Mouse (Mus musculus): Measurements from ENCODE around the gene Ankrd55. TPM values are rescaled to one million over a fixed set of nuclear protein-coding genes. Genes with fewer than 3 reads are reported as not detected.

The Ankrd55 gene
- polyA plus RNA-seq, 1 experiment from 2014 or later = 0.21 TPM

GRCm38 (mm10) chr13:112408701-112409100, 120.5 kb downstream of the Ankrd55 start:
- Histone ChIP-seq H3K4me2 (ENCODE audit: low read depth, low read length) (no peak overlapping the region), H3K9me3 (ENCODE audit: control insufficient read depth, low read length) (no peaks in the 10 kb centered on the region), H3K27me3 (replicated peaks; ENCODE audit: control insufficient read depth, insufficient read depth, low read length) (no peaks in the 10 kb centered on the region), H3K36me3 (ENCODE audit: control insufficient read depth, insufficient read depth, low read length) (no peaks in the 10 kb centered on the region), H3K4me3 (ENCODE audit: low read length) (no peak overlapping the region), H3K9ac (ENCODE audit: low read depth, low read length) (no peak overlapping the region), H3K27ac (ENCODE audit: low read length) (no peak overlapping the region), H3K4me1 (ENCODE audit: control insufficient read depth, insufficient read depth, low read length) (no peaks in the 10 kb centered on the region)
- no peak for ATAC-seq
- WGBS = 81% methylated on average over 4 of the region's 4 CpGs

- ATAC-seq = no peak
- no peaks in the 10 kb centered on the region for H3K4me1 ChIP-seq (ENCODE audit: control insufficient read depth, insufficient read depth, low read length)
- H3K4me2 ChIP-seq (ENCODE audit: low read depth, low read length) = no peak overlapping the region
- H3K27me3 ChIP-seq (replicated peaks; ENCODE audit: control insufficient read depth, insufficient read depth, low read length) = no peaks in the 10 kb centered on the region
- H3K36me3 ChIP-seq (ENCODE audit: control insufficient read depth, insufficient read depth, low read length) = no peaks in the 10 kb centered on the region
- no peak overlapping the region for H3K9ac ChIP-seq (ENCODE audit: low read depth, low read length)
- no peaks in the 10 kb centered on the region for H3K9me3 ChIP-seq (ENCODE audit: control insufficient read depth, low read length)
- H3K27ac ChIP-seq (ENCODE audit: low read length) = no peak overlapping the region
- no peak overlapping the region for H3K4me3 ChIP-seq (ENCODE audit: low read length)
- 72% methylated on average over 2 of the region's 2 CpGs for whole genome bisulfite sequencing
These were observed 121.1 kb downstream of the Ankrd55 start for GRCm38 (mm10) chr13:112409331-112409730.

- Histone ChIP-seq H3K27ac (ENCODE audit: low read length) (no peak overlapping the region), H3K27me3 (replicated peaks; ENCODE audit: control insufficient read depth, insufficient read depth, low read length) (no peaks in the 10 kb centered on the region), H3K9ac (ENCODE audit: low read depth, low read length) (no peak overlapping the region), H3K4me3 (ENCODE audit: low read length) (no peak overlapping the region), H3K4me1 (ENCODE audit: control insufficient read depth, insufficient read depth, low read length) (no peaks in the 10 kb centered on the region), H3K36me3 (ENCODE audit: control insufficient read depth, insufficient read depth, low read length) (no peaks in the 10 kb centered on the region), H3K4me2 (ENCODE audit: low read depth, low read length) (no peak overlapping the region), H3K9me3 (ENCODE audit: control insufficient read depth, low read length) (no peaks in the 10 kb centered on the region)
- 80% methylated on average over 1 of the region's 1 CpGs for WGBS
- no peak for ATAC-seq
These were observed 121.6 kb downstream of the Ankrd55 start for GRCm38 (mm10) chr13:112409851-112410250.

DNA sequence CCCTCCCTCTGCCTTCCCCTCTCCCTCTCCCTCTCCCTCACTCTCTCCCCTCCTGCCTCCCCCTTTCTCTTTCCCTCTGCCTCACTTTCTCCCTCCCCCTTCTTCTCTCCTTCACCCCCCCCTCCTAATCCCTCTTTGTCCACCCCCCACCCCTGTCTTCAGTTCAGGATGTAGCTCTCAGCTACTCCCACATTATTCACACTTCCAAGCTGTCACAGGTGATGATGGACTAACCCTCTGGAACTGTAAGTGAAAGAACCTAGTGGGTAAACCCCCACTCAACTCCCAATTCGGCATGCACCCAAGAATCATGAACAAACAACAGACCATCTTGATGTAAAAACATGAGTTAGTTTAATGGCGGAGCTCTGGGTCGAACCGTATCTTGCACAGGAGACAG, 122.2 kb downstream of the Ankrd55 start:
- no peaks in the 10 kb centered on the region for H3K27me3 ChIP-seq (replicated peaks; ENCODE audit: control insufficient read depth, insufficient read depth, low read length)
- ATAC-seq = no peak
- H3K27ac ChIP-seq (ENCODE audit: low read length) = no peak overlapping the region
- H3K4me3 ChIP-seq (ENCODE audit: low read length) = no peak overlapping the region
- H3K4me1 ChIP-seq (ENCODE audit: control insufficient read depth, insufficient read depth, low read length) = no peaks in the 10 kb centered on the region
- 0 out of 2 replicates have a peak, but pooled peaks cover 2% of the 10 kb centered on the region for H3K9me3 ChIP-seq (ENCODE audit: control insufficient read depth, low read length)
- H3K36me3 ChIP-seq (ENCODE audit: control insufficient read depth, insufficient read depth, low read length) = no peaks in the 10 kb centered on the region
- no peak overlapping the region for H3K9ac ChIP-seq (ENCODE audit: low read depth, low read length)
- H3K4me2 ChIP-seq (ENCODE audit: low read depth, low read length) = no peak overlapping the region
- WGBS = 86% methylated on average over 4 of the region's 4 CpGs

DNA sequence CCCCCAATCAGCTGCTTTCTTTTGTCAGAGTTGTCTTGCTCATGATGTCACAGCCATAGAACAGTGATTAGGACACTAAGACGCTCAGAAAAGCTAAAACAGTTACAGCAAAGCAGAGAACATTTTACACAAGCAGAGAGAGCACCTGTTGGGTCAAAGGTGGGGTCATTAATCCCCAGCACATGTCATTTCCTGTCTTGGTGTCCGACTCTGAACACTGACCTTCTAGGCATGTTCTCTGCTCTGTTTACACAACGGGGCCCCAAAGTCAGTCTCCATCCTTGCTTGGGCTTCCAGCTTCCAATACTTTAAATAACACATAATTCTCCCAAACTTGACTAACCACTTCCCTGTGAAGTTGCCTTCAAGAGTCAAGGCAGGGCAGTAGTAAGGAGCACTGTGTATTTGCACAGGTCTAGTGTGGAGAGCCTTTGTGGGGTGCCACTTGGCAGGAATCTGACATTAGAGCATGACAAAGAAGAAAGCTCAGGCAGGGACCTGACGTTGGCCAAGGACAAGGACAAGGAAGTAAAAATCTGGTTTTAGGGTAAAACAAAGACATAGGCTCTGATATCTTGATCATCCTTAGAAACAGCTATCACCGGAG, 123.1 kb downstream of the Ankrd55 start:
- H3K4me1 ChIP-seq (ENCODE audit: control insufficient read depth, insufficient read depth, low read length) = 0 out of 2 replicates have a peak, but pooled peaks cover 4% of the 10 kb centered on the region
- no peak overlapping the region for H3K4me2 ChIP-seq (ENCODE audit: low read depth, low read length)
- no peaks in the 10 kb centered on the region for H3K36me3 ChIP-seq (ENCODE audit: control insufficient read depth, insufficient read depth, low read length)
- H3K9me3 ChIP-seq (ENCODE audit: control insufficient read depth, low read length) = 0 out of 2 replicates have a peak, but pooled peaks cover 2% of the 10 kb centered on the region
- H3K27me3 ChIP-seq (replicated peaks; ENCODE audit: control insufficient read depth, insufficient read depth, low read length) = no peaks in the 10 kb centered on the region
- H3K4me3 ChIP-seq (ENCODE audit: low read length) = no peak overlapping the region
- H3K27ac ChIP-seq (ENCODE audit: low read length) = no peak overlapping the region
- no peak overlapping the region for H3K9ac ChIP-seq (ENCODE audit: low read depth, low read length)
- WGBS = 48% methylated on average over 5 of the region's 5 CpGs
- no peak for ATAC-seq

GRCm38 (mm10) chr13:112412251-112412650, 124.0 kb downstream of the Ankrd55 start:
- ATAC-seq = no peak
- peaks cover 8% of the 10 kb centered on the region; the same call in 1 of the 2 replicates for H3K4me1 ChIP-seq (ENCODE audit: control insufficient read depth, insufficient read depth, low read length)
- H3K9ac ChIP-seq (ENCODE audit: low read depth, low read length) = no peak overlapping the region
- no peaks in the 10 kb centered on the region for H3K36me3 ChIP-seq (ENCODE audit: control insufficient read depth, insufficient read depth, low read length)
- H3K4me2 ChIP-seq (ENCODE audit: low read depth, low read length) = no peak overlapping the region
- no peak overlapping the region for H3K27ac ChIP-seq (ENCODE audit: low read length)
- H3K4me3 ChIP-seq (ENCODE audit: low read length) = no peak overlapping the region
- H3K27me3 ChIP-seq (replicated peaks; ENCODE audit: control insufficient read depth, insufficient read depth, low read length) = no peaks in the 10 kb centered on the region
- 75% methylated on average over 2 of the region's 3 CpGs for WGBS
- 0 out of 2 replicates have a peak, but pooled peaks cover 2% of the 10 kb centered on the region for H3K9me3 ChIP-seq (ENCODE audit: control insufficient read depth, low read length)

DNA sequence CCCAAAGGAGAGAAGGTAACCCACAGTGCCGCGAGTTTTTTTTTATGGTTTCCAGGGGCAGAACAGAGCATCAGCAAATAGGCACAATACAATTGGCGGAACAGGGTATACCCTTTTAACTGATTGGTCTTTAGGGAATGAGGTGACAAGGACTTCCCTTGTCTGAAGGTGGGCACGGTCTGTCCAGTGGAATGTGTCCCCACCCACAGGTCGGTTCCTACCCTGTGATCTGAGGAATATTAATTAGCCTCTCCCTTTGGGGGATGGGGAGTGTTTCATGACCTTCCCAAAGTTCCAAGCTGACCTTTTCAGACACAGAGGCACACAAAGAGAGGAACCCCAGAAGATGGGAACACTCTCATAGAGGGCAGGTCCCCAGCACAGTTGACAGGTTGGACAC, 124.6 kb downstream of the Ankrd55 start:
- Histone ChIP-seq H3K27me3 (replicated peaks; ENCODE audit: control insufficient read depth, insufficient read depth, low read length) (no peaks in the 10 kb centered on the region), H3K4me2 (ENCODE audit: low read depth, low read length) (no peak overlapping the region), H3K27ac (ENCODE audit: low read length) (no peak overlapping the region), H3K4me3 (ENCODE audit: low read length) (no peak overlapping the region), H3K9me3 (ENCODE audit: control insufficient read depth, low read length) (0 out of 2 replicates have a peak, but pooled peaks cover 2% of the 10 kb centered on the region), H3K4me1 (ENCODE audit: control insufficient read depth, insufficient read depth, low read length) (peaks cover 8% of the 10 kb centered on the region; the same call in 1 of the 2 replicates), H3K36me3 (ENCODE audit: control insufficient read depth, insufficient read depth, low read length) (no peaks in the 10 kb centered on the region), H3K9ac (ENCODE audit: low read depth, low read length) (no peak overlapping the region)
- WGBS = 86% methylated on average over 5 of the region's 5 CpGs
- no peak for ATAC-seq

- 85% methylated on average over 8 of the region's 8 CpGs for WGBS
- no peaks in the 10 kb centered on the region for H3K36me3 ChIP-seq (ENCODE audit: control insufficient read depth, insufficient read depth, low read length)
- H3K4me2 ChIP-seq (ENCODE audit: low read depth, low read length) = no peak overlapping the region
- H3K27me3 ChIP-seq (replicated peaks; ENCODE audit: control insufficient read depth, insufficient read depth, low read length) = no peaks in the 10 kb centered on the region
- no peak overlapping the region for H3K9ac ChIP-seq (ENCODE audit: low read depth, low read length)
- no peak overlapping the region for H3K4me3 ChIP-seq (ENCODE audit: low read length)
- 0 out of 2 replicates have a peak, but pooled peaks cover 2% of the 10 kb centered on the region for H3K9me3 ChIP-seq (ENCODE audit: control insufficient read depth, low read length)
- H3K27ac ChIP-seq (ENCODE audit: low read length) = no peak overlapping the region
- ATAC-seq = no peak
- peaks cover 8% of the 10 kb centered on the region; the same call in 1 of the 2 replicates for H3K4me1 ChIP-seq (ENCODE audit: control insufficient read depth, insufficient read depth, low read length)
These were observed 125.4 kb downstream of the Ankrd55 start for GRCm38 (mm10) chr13:112413611-112414010.

GRCm38 (mm10) chr13:112415896-112416295, 127.6 kb downstream of the Ankrd55 start:
- peaks cover 8% of the 10 kb centered on the region; the same call in 1 of the 2 replicates for H3K4me1 ChIP-seq (ENCODE audit: control insufficient read depth, insufficient read depth, low read length)
- H3K27ac ChIP-seq (ENCODE audit: low read length) = no peak overlapping the region
- no peaks in the 10 kb centered on the region for H3K36me3 ChIP-seq (ENCODE audit: control insufficient read depth, insufficient read depth, low read length)
- H3K9me3 ChIP-seq (ENCODE audit: control insufficient read depth, low read length) = 0 out of 2 replicates have a peak, but pooled peaks cover 2% of the 10 kb centered on the region
- no peak overlapping the region for H3K9ac ChIP-seq (ENCODE audit: low read depth, low read length)
- no peak for ATAC-seq
- no peak overlapping the region for H3K4me2 ChIP-seq (ENCODE audit: low read depth, low read length)
- 77% methylated on average over 6 of the region's 6 CpGs for WGBS
- H3K27me3 ChIP-seq (replicated peaks; ENCODE audit: control insufficient read depth, insufficient read depth, low read length) = no peaks in the 10 kb centered on the region
- no peak overlapping the region for H3K4me3 ChIP-seq (ENCODE audit: low read length)

Data from intestine, embryonic 16.5 days (tissue).